Mouse (Mus musculus) forebrain, embryonic 11.5 days (tissue): ENCODE data around the gene Prkcd. TPM values are rescaled to one million over a fixed set of nuclear protein-coding genes. Genes with fewer than 3 reads are reported as not detected.

Experiments
- microRNA-seq: library from miRNA; unstranded; fragments of <30 nt; microRNA quantifications from one replicate; pipeline ENCODE4, GENCODE M21; 2016; ENCODE audit not compliant: insufficient number of aligned reads
- polyA plus RNA-seq: library from polyadenylated mRNA; unstranded; fragments of >200 nt; fragmentation: Nextera tagmentation; extraction: Ambion mirVana; gene quantifications from 2 replicates; pipeline ENCODE4 v1.2.1, GENCODE M21; 2014

Gene Prkcd
- polyA plus RNA-seq, 1 experiment from 2014 or later: 26.2 TPM

Small RNA genes lying within 50 kb of the gene (microRNA-seq; reads per million reads assigned to microRNA genes)
- gene Mir3076: 4.2 reads per million

Other genes starting within 250 kb of the Prkcd start
- gene Dcp1a, start 146.7 kb downstream of the Prkcd start, polyA plus RNA-seq: 29.3 and 34.6 TPM in 2 replicates
- gene Cacna1d, start 134.8 kb downstream of the Prkcd start, polyA plus RNA-seq: 1.1 and 1.8 TPM in 2 replicates
- gene Tkt, start 77.9 kb downstream of the Prkcd start, polyA plus RNA-seq: 118 and 135 TPM in 2 replicates
- gene Rft1, start 28.1 kb upstream of the Prkcd start, polyA plus RNA-seq: 11.3 and 11.4 TPM in 2 replicates
- 27.1 and 29.2 TPM in 2 replicates for gene Sfmbt1, start 88.6 kb upstream of the Prkcd start, polyA plus RNA-seq
- gene Tmem110, start 199.4 kb upstream of the Prkcd start, polyA plus RNA-seq: 24.2 and 24.7 TPM in 2 replicates